Mouse (Mus musculus): ENCODE results near the gene C1qtnf2.

C1qtnf2 gene

GRCm38 (mm10) chr11:43530043-43530442, 56.0 kb downstream of the C1qtnf2 start:
- CTCF ChIA-PET: no interaction called here

GRCm38 (mm10) chr11:43531619-43532018, 57.5 kb downstream of the C1qtnf2 start:
- CTCF ChIA-PET: no interaction called here

- CTCF ChIA-PET: no interaction called here
These were observed 63.0 kb downstream of the C1qtnf2 start for GRCm38 (mm10) chr11:43537074-43537473.

- CTCF ChIA-PET: no interaction called here
These were observed 65.8 kb downstream of the C1qtnf2 start for GRCm38 (mm10) chr11:43539863-43540262.
